Mouse (Mus musculus) cerebellum, adult 18-20 months (tissue): ENCODE results near the gene Rgs7.

Experiments used
- DNase-seq, 2 experiments: peaks; one replicate each; pipeline ENCODE4 v3.0.0; 2021

Gene Rgs7

DNA sequence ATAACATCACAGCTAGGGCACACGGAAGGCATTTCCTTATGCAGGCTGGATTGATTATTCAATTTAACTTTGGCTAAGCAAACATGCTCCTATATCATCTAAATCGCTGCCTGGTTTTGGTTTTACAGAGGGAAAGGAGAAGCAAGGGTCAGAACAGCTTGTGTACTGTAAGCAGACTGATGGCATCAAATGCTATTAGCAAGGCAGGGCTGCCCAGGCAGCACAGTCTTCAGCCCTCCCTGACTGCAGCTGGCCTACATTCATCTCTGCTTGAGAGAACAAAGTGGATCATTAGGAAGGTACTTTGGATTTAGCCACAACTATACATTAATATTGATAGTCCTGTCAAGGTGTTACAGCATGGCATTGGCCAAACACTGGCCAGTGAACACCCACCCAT lies 65.2 kb downstream of the Rgs7 start:
- DNase-seq = no peak

DNA sequence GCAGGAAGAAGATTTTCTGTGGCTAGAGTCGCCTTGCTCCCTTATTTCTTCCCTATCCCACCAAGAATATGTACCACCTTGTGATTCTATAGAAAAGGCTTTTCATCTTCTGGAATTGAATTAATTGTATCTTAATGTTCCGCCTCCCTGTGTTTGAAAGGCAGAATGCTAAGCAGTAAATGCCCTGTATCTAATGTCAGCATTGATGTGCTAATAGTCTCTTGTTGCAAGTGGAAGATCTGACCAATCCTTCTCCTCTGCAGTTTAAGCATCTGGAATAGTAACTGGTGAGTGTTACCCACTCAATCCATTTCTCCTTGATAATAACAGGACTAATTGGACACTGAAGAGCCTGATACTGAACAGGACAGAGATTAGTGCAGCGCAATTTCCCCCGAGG lies 65.9 kb downstream of the Rgs7 start:
- no peak for DNase-seq

DNA sequence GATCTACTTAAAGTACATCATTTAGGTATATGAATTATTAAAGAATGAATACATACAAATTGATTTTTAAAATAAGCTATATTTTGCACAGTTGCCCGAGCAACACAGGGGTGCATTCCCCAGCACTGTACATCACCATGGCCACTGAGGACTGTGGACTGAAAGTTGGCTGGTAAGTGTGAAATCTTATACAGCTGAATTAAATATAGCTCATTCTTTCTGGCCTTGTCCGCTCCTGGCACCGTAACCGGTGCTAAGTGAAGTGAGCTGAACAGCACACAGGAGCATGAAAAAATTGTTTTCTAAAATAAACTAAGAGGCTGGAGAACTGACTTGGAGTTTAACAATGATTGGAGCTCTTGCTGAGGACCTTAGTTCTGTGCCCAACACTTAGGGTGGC lies 71.4 kb downstream of the Rgs7 start:
- DNase-seq = no peak

GRCm38 (mm10) chr1:175415728-175416127 lies 76.6 kb downstream of the Rgs7 start:
- peak in 1 of 2 experiments; percentile 1 for DNase-seq

DNA sequence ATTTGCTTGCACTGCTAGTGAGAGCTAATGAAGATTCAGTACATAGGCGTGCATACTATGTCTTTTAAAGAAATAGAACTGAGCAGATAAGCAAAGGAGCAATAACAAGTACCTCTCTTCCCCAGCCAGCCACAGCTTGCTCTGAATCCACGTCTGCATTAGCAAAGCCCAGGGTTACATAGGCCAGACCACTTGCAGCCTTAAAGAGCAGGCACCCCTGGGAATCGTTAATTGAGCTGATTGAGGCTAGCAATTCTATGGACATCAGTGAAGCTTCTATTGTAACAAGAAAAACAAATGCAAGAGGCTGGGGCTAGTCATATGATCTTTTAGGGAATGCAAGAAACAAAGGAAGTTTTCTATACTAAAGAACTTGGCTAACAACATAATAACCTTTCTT lies 81.9 kb downstream of the Rgs7 start:
- peak in 1 of 2 experiments; percentile 3 for DNase-seq

GRCm38 (mm10) chr1:175391894-175392293 lies 100.4 kb downstream of the Rgs7 start:
- no peak for DNase-seq

GRCm38 (mm10) chr1:175389250-175389649 lies 103.0 kb downstream of the Rgs7 start:
- no peak for DNase-seq

DNA sequence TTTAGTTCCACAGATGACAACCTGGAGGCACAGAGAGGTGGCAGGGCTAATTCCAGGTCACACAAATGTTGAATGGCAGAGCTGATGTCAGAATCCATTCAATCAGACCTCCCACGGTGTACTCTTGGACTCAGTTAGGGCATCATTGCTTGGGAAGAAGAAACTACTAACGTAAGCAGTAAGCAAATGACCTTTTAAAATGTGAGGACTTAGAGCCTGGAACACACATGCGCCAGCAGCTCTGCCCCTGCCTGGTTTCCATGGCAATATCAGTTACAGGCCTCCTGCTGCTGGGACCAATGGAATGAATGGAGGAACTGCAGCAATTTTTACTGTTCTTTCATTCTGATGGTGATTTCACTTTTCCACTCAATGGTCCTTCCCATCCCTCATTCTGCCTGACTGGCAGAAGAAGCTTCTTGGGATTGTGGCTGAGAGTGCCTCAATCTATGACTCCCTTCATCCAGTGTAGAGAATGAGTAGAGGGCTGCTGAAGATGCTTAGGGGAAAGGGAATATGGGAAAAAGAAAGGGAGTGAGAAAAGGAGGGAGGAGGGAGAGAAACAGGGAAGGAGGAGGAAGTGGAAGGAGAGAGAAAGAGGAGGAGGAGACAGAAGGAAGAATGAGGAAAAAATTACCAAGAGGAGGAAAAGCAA lies 106.6 kb downstream of the Rgs7 start:
- DNase-seq = peak; percentile 54 to 62

GRCm38 (mm10) chr1:175372571-175372970 lies 119.7 kb downstream of the Rgs7 start:
- DNase-seq = peak; percentile 35 to 53

GRCm38 (mm10) chr1:175368062-175368461 lies 124.2 kb downstream of the Rgs7 start:
- DNase-seq = no peak

DNA sequence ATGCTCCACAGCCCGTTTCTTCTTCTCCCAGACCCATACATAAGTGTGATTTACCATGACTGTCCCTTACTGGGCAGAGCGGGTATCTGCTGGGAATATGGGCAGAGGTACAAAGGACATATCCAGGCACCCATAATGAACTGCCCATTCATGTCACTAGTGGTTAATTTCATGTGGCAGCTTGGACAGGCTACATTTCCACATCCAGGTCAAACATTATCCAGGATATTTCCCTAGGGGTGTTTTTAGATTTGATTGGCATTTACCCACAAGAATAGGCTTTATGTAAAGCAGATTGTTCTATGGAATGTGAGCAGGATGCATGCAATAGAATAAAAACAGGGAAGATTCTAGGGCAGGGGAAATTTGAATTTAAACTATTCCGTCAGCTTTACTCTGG lies 128.7 kb downstream of the Rgs7 start:
- DNase-seq = no peak

- peak; percentile 47 to 50 for DNase-seq
Observed at GRCm38 (mm10) chr1:175359411-175360366, 132.6 kb downstream of the Rgs7 start.

DNA sequence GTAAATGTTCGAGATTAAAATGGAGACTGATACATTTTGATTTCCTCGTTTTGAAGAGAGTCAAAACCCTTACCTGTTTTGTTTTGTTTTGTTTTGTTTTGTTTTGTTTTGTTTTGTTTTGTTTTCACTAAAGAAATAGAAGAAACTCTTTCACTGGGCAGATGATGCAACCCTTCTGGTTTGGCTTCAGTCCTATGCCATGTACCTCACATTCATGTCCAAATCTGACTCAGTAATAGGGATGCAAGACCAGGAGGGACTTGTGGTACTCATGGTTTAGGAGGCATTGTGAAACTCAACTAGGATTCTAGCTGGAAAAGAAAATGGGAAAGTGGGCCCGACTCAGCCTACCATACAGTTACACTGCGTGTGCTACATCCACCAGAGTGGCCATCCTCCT lies 139.4 kb downstream of the Rgs7 start:
- DNase-seq = peak in 1 of 2 experiments; percentile 0

GRCm38 (mm10) chr1:175346162-175346561 lies 146.1 kb downstream of the Rgs7 start:
- DNase-seq = no peak

- DNase-seq = no peak
Observed at GRCm38 (mm10) chr1:175336191-175336590, 156.1 kb downstream of the Rgs7 start.

- DNase-seq = peak; percentile 56 to 63
Observed at GRCm38 (mm10) chr1:175333041-175333854, 159.1 kb downstream of the Rgs7 start.

GRCm38 (mm10) chr1:175329934-175330471 lies 162.3 kb downstream of the Rgs7 start:
- no peak for DNase-seq

GRCm38 (mm10) chr1:175322781-175323180 lies 169.5 kb downstream of the Rgs7 start:
- no peak for DNase-seq

DNA sequence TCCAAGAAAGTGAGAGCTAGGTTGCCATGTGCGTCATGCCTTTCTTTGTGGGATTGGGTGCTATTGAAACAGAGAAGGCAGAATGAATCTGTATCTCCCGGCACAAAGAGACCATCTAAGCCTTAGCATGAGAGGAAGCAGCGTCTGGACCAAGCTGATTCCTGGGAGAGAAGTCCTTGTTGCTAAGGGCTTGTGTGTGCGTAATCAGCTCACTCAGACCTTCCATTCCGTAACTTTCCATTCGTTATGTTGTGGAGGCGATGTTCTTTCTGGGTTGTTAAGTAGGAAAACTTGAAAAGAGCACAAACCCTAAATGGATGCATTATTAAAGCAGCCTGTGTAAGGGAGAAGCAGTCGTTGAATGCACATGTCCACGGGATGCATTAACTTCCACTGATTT lies 173.1 kb downstream of the Rgs7 start:
- DNase-seq = no peak

DNA sequence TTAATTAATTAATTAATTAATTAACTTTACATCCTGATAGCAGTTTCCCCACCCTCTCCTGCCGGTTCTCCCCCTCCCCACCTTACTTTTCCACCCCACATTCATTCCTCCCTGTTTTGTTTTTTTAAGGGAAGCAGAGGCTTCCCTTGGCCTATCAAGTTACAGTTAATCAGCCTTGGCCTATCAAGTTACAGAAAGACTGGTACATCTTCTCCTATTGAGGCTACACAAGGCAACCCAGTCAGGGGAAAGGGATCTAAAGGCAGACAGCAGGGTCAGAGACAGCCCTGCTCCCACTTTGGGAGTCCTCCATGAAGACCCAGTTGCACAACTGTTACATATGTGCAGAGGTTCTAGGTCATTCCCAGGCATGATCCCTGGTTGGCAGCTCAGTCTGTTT lies 175.0 kb downstream of the Rgs7 start:
- DNase-seq = no peak

DNA sequence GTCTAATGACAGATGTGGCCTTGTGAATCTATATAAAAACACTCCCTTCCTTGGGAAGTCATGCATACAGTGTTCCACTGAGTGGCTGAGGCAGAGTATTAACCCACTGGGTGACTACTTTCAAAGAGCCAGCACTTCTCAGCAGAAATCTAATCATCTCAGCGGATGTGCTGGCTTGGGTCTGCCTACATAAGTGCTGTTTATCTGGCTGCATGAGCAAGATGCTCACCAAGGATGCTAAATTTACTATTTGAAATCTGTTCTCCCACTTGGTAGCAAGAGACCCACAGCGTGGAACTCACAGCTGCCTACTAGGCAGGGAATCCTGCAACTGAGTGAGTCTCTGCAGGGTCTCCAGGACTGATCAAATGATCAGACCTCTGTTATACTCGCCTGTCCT lies 184.7 kb downstream of the Rgs7 start:
- DNase-seq = no peak

- no peak for DNase-seq
Observed at GRCm38 (mm10) chr1:175300895-175301294, 191.4 kb downstream of the Rgs7 start.

DNA sequence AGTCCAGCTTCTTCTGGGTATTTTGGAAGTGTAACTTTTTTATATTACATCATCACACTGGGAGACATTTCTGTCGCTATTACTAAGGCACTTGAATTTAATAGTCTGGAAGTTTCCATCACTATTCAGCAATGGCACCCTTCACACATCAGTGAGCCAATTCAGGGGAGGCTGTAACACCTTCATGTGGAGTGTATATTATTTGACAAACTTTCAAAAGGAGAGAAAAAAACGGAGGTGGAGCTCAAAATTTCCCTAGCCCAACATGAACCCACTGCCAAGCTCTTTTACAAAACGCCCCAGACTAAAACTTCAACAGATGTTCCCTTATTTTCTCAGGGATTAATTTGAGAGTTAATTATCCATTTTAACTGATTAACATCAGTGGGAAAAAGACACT lies 191.9 kb downstream of the Rgs7 start:
- DNase-seq = no peak
